Mouse (Mus musculus) cerebellum, adult 2 months (tissue): ENCODE data around the gene Tspan4.

Source experiments
- CTCF ChIP-seq: fragments of 200-500 bp; IDR thresholded peaks from 2 replicates; pipeline ENCODE4 v1.5.1; 2011; ENCODE audit warnings: low read depth, mild to moderate bottlenecking, control low read depth, low read length, moderate library complexity, borderline replicate concordance; ENCODE audit not compliant: insufficient read depth
- POLR2A ChIP-seq: fragments of 200-500 bp; IDR thresholded peaks from 2 replicates; pipeline ENCODE4 v1.6.1; 2011; ENCODE audit warnings: low read length, control low read depth, borderline replicate concordance; ENCODE audit not compliant: insufficient read depth

GRCm38 (mm10) chr7:141435856-141436522 lies 39.1 kb upstream of the Tspan4 start:
- no peak for TF ChIP-seq CTCF
- TF ChIP-seq POLR2A = no peak
